10 mouse cellular contexts compared by ENCODE assay signal in genomic region chr12:25615377-25615776, GRCm38 (mm10).
"Had no signal": no experiment of that assay in that cellular context is flagged by ENCODE, and none has a peak within 500 bp of the region (broad histone marks: within the 10 kb centered on the region; RNA-seq: fewer than 3 reads in every experiment).

No protein-coding gene starts in this region.

- H3K4me3 ChIP-seq: limb, embryonic 10.5 days; liver, embryonic 15.5 days; midbrain, embryonic 13.5 days had no signal

- DNase-seq: kidney, adult 8-10 months; kidney, postnatal 25 days; lung, adult 2 months; lung, postnatal 36 days; thymus, postnatal 4 days had no signal

- ATAC-seq: intestine, embryonic 16.5 days; lung, postnatal 0 days; midbrain, embryonic 13.5 days had no signal

- H3K27ac ChIP-seq: limb, embryonic 10.5 days; liver, embryonic 15.5 days; midbrain, embryonic 13.5 days had no signal
